Mouse (Mus musculus) heart, adult 2 months (tissue): ENCODE data around the gene Rhog. TPM values are rescaled to one million over a fixed set of nuclear protein-coding genes. Genes with fewer than 3 reads are reported as not detected.

ENCODE experiments used
- DNase-seq, 2 experiments: peaks; one replicate each; pipeline ENCODE4 v3.0.0; 2021
- H3K27ac ChIP-seq: fragments of 200-600 bp; 2 replicates; pipeline ENCODE4 v1.8.1; 2022
- H3K27me3 ChIP-seq: fragments of 200-500 bp; 2 replicates; pipeline ENCODE4 v1.6.1; 2012; ENCODE audit warnings: mild to moderate bottlenecking, low read length, inconsistent platforms, mixed read lengths; ENCODE audit not compliant: control insufficient read depth, insufficient read depth
- H3K36me3 ChIP-seq: fragments of 200-500 bp; 2 replicates; pipeline ENCODE4 v1.6.1; 2012; ENCODE audit warnings: low read length, inconsistent platforms; ENCODE audit not compliant: control insufficient read depth, insufficient read depth
- H3K4me1 ChIP-seq: fragments of 200-500 bp; 2 replicates; pipeline ENCODE4 v1.6.1; 2011; ENCODE audit warnings: low read length; ENCODE audit not compliant: control insufficient read depth, insufficient read depth
- H3K4me3 ChIP-seq: fragments of 200-600 bp; 2 replicates; pipeline ENCODE4 v1.8.1; 2022
- H3K79me2 ChIP-seq: fragments of 200-500 bp; replicated peaks from 2 replicates; pipeline ENCODE4 v1.6.1; 2012; ENCODE audit warnings: mild to moderate bottlenecking, inconsistent platforms, low read length, moderate library complexity, mixed read lengths; ENCODE audit not compliant: control insufficient read depth, insufficient read depth
- H3K9ac ChIP-seq: fragments of 200-500 bp; 2 replicates; pipeline ENCODE4 v1.6.1; 2012; ENCODE audit warnings: low read depth, mild to moderate bottlenecking, control low read depth, inconsistent platforms, low read length, mixed read lengths
- CTCF ChIP-seq: fragments of 200-600 bp; IDR thresholded peaks from 2 replicates; pipeline ENCODE4 v1.8.1; 2022; ENCODE audit warnings: antibody characterized with exemption, mild to moderate bottlenecking, moderate library complexity
- EP300 ChIP-seq: fragments of 200-500 bp; IDR thresholded peaks from 2 replicates; pipeline ENCODE4 v1.6.1; 2011; ENCODE audit warnings: low read depth, low read length, control low read depth; ENCODE audit not compliant: insufficient read depth
- POLR2A ChIP-seq: fragments of 200-500 bp; IDR thresholded peaks from 2 replicates; pipeline ENCODE4 v1.6.1; 2011; ENCODE audit warnings: mild to moderate bottlenecking, low read depth, low read length, control low read depth; ENCODE audit not compliant: insufficient read depth
- WGBS: fragments of 180-500 bp; shearing (Covaris S2); methylation state at CpG from one replicate; pipeline ENCODE4 v1.1.7; 2018; 5-methylcytosine and 5-hydroxymethylcytosine counted together
- intact Hi-C: fragments of 180-260 bp; cut with DNase I; formaldehyde crosslinking; loops from one replicate; pipeline ENCODE4 v1.15.1; 2025
- polyA plus RNA-seq: library from polyadenylated mRNA; depleted of rRNA; stranded (reverse); fragments of >200 nt; gene quantifications from 2 replicates; pipeline ENCODE4 v1.2.3, GENCODE M21; 2012; rRNA removed
- total RNA-seq, 2 experiments: library from RNA; stranded (reverse); gene quantifications; 2 replicates each; pipeline ENCODE4 v1.2.3; 2021

Gene Rhog
- total and polyA plus RNA-seq, 3 experiments = 22.4 to 34.2 (median 26.3) TPM

GRCm38 (mm10) chr7:102208806-102209363 is 47.0 kb downstream of the Rhog start:
- Histone ChIP-seq H3K27ac (no peak overlapping the region; the same call in 1 of the 2 replicates), H3K9ac (peak overlapping the region; percentile 89; the same call in 1 of the 2 replicates), H3K79me2 (peaks cover 10% of the 10 kb centered on the region), H3K27me3 (no peaks in the 10 kb centered on the region), H3K4me1 (peaks cover 5% of the 10 kb centered on the region), H3K4me3 (peak overlapping the region; percentile 60), H3K36me3 (peaks cover 8% of the 10 kb centered on the region)
- intact Hi-C loops = no loop called here
- 36% methylated on average over 4 of the region's 4 CpGs for WGBS
- no peak for DNase-seq
- TF ChIP-seq EP300 = no peak
- no peak for TF ChIP-seq POLR2A
- TF ChIP-seq CTCF = no peak

GRCm38 (mm10) chr7:102205646-102206045 is 50.2 kb downstream of the Rhog start:
- H3K79me2 ChIP-seq = peaks cover 10% of the 10 kb centered on the region
- peaks cover 8% of the 10 kb centered on the region for H3K36me3 ChIP-seq
- no peak overlapping the region for H3K27ac ChIP-seq
- intact Hi-C loops = no loop called here
- H3K4me3 ChIP-seq = no peak overlapping the region
- DNase-seq = no peak
- WGBS = 70% methylated on average over 1 of the region's 1 CpGs
- no peaks in the 10 kb centered on the region for H3K27me3 ChIP-seq
- H3K9ac ChIP-seq = no peak overlapping the region
- H3K4me1 ChIP-seq = peaks cover 5% of the 10 kb centered on the region
- TF ChIP-seq CTCF (peak; percentile 33), EP300 (no peak)

GRCm38 (mm10) chr7:102204296-102204857 is 51.5 kb downstream of the Rhog start:
- no peaks in the 10 kb centered on the region for H3K27me3 ChIP-seq
- no peak for TF ChIP-seq CTCF
- TF ChIP-seq EP300 = no peak
- TF ChIP-seq POLR2A = no peak
- WGBS = 82% methylated on average over 3 of the region's 3 CpGs
- peaks cover 8% of the 10 kb centered on the region for H3K4me1 ChIP-seq
- H3K36me3 ChIP-seq = peaks cover 12% of the 10 kb centered on the region
- intact Hi-C loops = no loop called here
- no peak overlapping the region for H3K4me3 ChIP-seq
- DNase-seq = no peak
- H3K27ac ChIP-seq = no peak overlapping the region
- peaks cover 14% of the 10 kb centered on the region for H3K79me2 ChIP-seq
- no peak overlapping the region for H3K9ac ChIP-seq

GRCm38 (mm10) chr7:102200996-102201785 is 54.7 kb downstream of the Rhog start:
- no peak overlapping the region for H3K4me3 ChIP-seq
- no peak for DNase-seq
- no peaks in the 10 kb centered on the region for H3K27me3 ChIP-seq
- H3K36me3 ChIP-seq = peaks cover 3% of the 10 kb centered on the region; the same call in 1 of the 2 replicates
- intact Hi-C loops = no loop called here
- H3K79me2 ChIP-seq = peaks cover 10% of the 10 kb centered on the region
- H3K27ac ChIP-seq = no peak overlapping the region
- TF ChIP-seq EP300 (no peak), POLR2A (no peak), CTCF (no peak)
- peaks cover 5% of the 10 kb centered on the region for H3K4me1 ChIP-seq
- no peak overlapping the region for H3K9ac ChIP-seq

GRCm38 (mm10) chr7:102200576-102200975 is 55.3 kb downstream of the Rhog start:
- Histone ChIP-seq H3K4me1 (peaks cover 5% of the 10 kb centered on the region), H3K27ac (no peak overlapping the region), H3K79me2 (peaks cover 10% of the 10 kb centered on the region), H3K36me3 (peaks cover 3% of the 10 kb centered on the region; the same call in 1 of the 2 replicates), H3K27me3 (no peaks in the 10 kb centered on the region), H3K9ac (no peak overlapping the region), H3K4me3 (no peak overlapping the region)
- intact Hi-C loops = no loop called here
- no peak for DNase-seq
- 76% methylated on average over 3 of the region's 3 CpGs for WGBS
- no peak for TF ChIP-seq CTCF
- no peak for TF ChIP-seq POLR2A
- TF ChIP-seq EP300 = no peak

GRCm38 (mm10) chr7:102192356-102192755 is 63.5 kb downstream of the Rhog start:
- Histone ChIP-seq H3K4me1 (no peaks in the 10 kb centered on the region), H3K9ac (no peak overlapping the region), H3K27ac (no peak overlapping the region), H3K4me3 (no peak overlapping the region), H3K79me2 (no peaks in the 10 kb centered on the region), H3K27me3 (no peaks in the 10 kb centered on the region), H3K36me3 (peaks cover 2% of the 10 kb centered on the region)
- intact Hi-C loops = loop anchor here (2.0 kb wide), 1 partner anchor 58 kb away; no protein-coding TSS in a partner anchor
- DNase-seq = no peak
- WGBS = 87% methylated on average over 1 of the region's 1 CpGs
- no peak for TF ChIP-seq POLR2A
- TF ChIP-seq CTCF = peak; percentile 69

Other genes with a start within 250 kb of the Rhog start
- 10 to 100 TPM in 1 of 2 experiments, 1 to 10 TPM in 1; 8.6 to 12.3 TPM for gene Il18bp, start 237.4 kb downstream of the Rhog start, total RNA-seq
- 14.4 and 21.8 TPM in 2 replicates for gene Il18bp, start 237.4 kb downstream of the Rhog start, polyA plus RNA-seq
- 10 to 100 TPM; 20.7 to 23.9 TPM for gene Rnf121, start 190.6 kb downstream of the Rhog start, total RNA-seq
- 21.3 and 33.9 TPM in 2 replicates for gene Rnf121, start 190.6 kb downstream of the Rhog start, polyA plus RNA-seq
- gene Xndc1, start 190.5 kb downstream of the Rhog start, total RNA-seq = 1 to 10 TPM; 5.7 to 6.5 TPM
- gene Xndc1, start 190.5 kb downstream of the Rhog start, polyA plus RNA-seq = 11.2 and 18.6 TPM in 2 replicates
- under 1 TPM; 0.81 to 0.98 TPM for gene Xntrpc, start 190.3 kb downstream of the Rhog start, total RNA-seq
- 1.2 and 2.4 TPM in 2 replicates for gene Xntrpc, start 190.3 kb downstream of the Rhog start, polyA plus RNA-seq
- gene Trpc2, start 172.9 kb downstream of the Rhog start, total RNA-seq = under 1 TPM in 1 of 2 experiments, not detected in 1; 0.23 TPM
- 0.70 and 1.2 TPM in 2 replicates for gene Trpc2, start 172.9 kb downstream of the Rhog start, polyA plus RNA-seq
- gene Art1, start 154.3 kb downstream of the Rhog start, total RNA-seq = 100 to 1,000 TPM; 242 to 279 TPM
- gene Art1, start 154.3 kb downstream of the Rhog start, polyA plus RNA-seq = 251 and 293 TPM in 2 replicates
- 10 to 100 TPM; 15.7 to 18.3 TPM for gene Art5, start 146.6 kb downstream of the Rhog start, total RNA-seq
- 13.8 and 13.9 TPM in 2 replicates for gene Art5, start 146.6 kb downstream of the Rhog start, polyA plus RNA-seq
- not detected for gene Chrna10, start 139.2 kb downstream of the Rhog start, total RNA-seq
- 0.21 TPM in 1 of 2 replicates, not detected in the other for gene Chrna10, start 139.2 kb downstream of the Rhog start, polyA plus RNA-seq
- gene Nup98, start 45.9 kb downstream of the Rhog start, total RNA-seq = 10 to 100 TPM; 31.9 to 32.9 TPM
- gene Nup98, start 45.9 kb downstream of the Rhog start, polyA plus RNA-seq = 9.9 and 15.6 TPM in 2 replicates
- gene Pgap2, start 45.8 kb downstream of the Rhog start, total RNA-seq = 10 to 100 TPM; 59.7 to 65.4 TPM
- 111 and 124 TPM in 2 replicates for gene Pgap2, start 45.8 kb downstream of the Rhog start, polyA plus RNA-seq
- gene Stim1, start 11.8 kb upstream of the Rhog start, total RNA-seq = 10 to 100 TPM; 23.9 to 24.1 TPM
- gene Stim1, start 11.8 kb upstream of the Rhog start, polyA plus RNA-seq = 22.8 and 26.8 TPM in 2 replicates
- 1 to 10 TPM; 9.6 to 9.9 TPM for gene Rrm1, start 185.6 kb upstream of the Rhog start, total RNA-seq
- gene Rrm1, start 185.6 kb upstream of the Rhog start, polyA plus RNA-seq = 4.4 and 8.1 TPM in 2 replicates
- not detected for gene Olfr543, start 225.6 kb upstream of the Rhog start, total RNA-seq
- gene Olfr543, start 225.6 kb upstream of the Rhog start, polyA plus RNA-seq = not detected in 2 replicates
- not detected for gene Olfr544, start 232.3 kb upstream of the Rhog start, total RNA-seq
- gene Olfr544, start 232.3 kb upstream of the Rhog start, polyA plus RNA-seq = not detected in 2 replicates
- gene Olfr545, start 243.5 kb upstream of the Rhog start, total RNA-seq = not detected
- not detected in 2 replicates for gene Olfr545, start 243.5 kb upstream of the Rhog start, polyA plus RNA-seq